ENCODE assay signal across 8 mouse cellular contexts in the genomic region with DNA sequence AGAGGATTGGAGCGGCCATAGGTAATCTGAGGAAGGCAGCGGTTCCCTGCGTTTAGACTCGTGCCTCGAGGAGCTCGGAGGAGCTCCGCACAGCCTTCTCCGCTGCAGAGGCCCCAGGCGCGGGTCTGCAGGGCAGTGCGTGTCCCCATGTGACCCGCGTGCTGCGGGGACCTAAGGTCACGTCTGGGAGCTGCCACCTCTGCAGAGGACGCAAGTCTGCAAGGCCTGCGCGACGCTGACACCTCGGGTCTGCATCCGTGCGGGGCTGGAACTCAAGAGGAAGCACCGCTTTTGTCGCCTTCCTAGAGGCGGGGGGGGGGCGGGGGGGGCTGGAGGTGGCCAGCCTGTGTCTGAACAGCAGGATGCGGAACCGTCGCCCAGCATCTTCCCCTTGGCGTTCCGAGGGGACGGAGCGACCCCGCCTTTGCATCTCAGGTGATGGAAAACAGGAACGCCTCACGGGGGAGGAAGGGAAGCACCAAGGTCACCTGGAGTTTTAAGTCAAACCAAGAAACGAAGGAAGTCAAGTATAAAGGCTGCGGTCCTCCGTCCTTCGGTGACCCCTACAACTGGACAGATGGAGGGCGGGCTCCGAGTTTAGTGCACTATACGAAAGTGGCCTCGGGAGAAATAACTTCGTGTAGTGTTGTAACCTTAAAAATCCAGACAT. TPM values are rescaled to one million over a fixed set of nuclear protein-coding genes. Genes with fewer than 3 reads are reported as not detected.
DNase-seq lines count a peak whose midpoint lies in the region; ATAC-seq and TF ChIP-seq lines count a peak whose summit lies in the region.

No protein-coding gene starts in this region.

- peaks cover 59% of the 10 kb centered on the region for H3K79me2 ChIP-seq in macrophage (ENCODE audit: inconsistent target)

- no peak for TF ChIP-seq POLR2A in ES-Bruce4 (IDR thresholded peaks at IDR 0.05; ENCODE audit: insufficient read depth, low read length)

- H3K27me3 ChIP-seq in ES-Bruce4 (ENCODE audit: control insufficient read depth, insufficient read depth, low read length, poor library complexity, severe bottlenecking): no peaks in the 10 kb centered on the region
- no peaks in the 10 kb centered on the region for H3K27me3 ChIP-seq in erythroblast, embryonic 14.5 days (ENCODE audit: control insufficient read depth)

- peak; percentile 41 for ATAC-seq in inflammation-experienced regulatory T-cells, adult 6 months

- WGBS in macrophage (ENCODE audit: missing documents): under 1% methylated on average over 41 of the region's 45 CpGs

- peaks cover 2% of the 10 kb centered on the region for H3K4me1 ChIP-seq in ES-Bruce4 (ENCODE audit: control insufficient read depth, insufficient read depth, low read length)
- peaks cover 45% of the 10 kb centered on the region for H3K4me1 ChIP-seq in erythroblast, embryonic 14.5 days (ENCODE audit: control insufficient read depth)

- peak overlapping the region; percentile 91 for H3K4me3 ChIP-seq in gastrocnemius, adult 2 months
- H3K4me3 ChIP-seq in ES-Bruce4 (ENCODE audit: low read depth, low read length): peak overlapping the region; percentile 92
- peak overlapping the region; percentile 98 for H3K4me3 ChIP-seq in erythroblast, embryonic 14.5 days (replicated peaks)
- H3K4me3 ChIP-seq in macrophage (ENCODE audit: inconsistent target): peak overlapping the region; percentile 66

- no peak for TF ChIP-seq EP300 in ES-Bruce4 (IDR thresholded peaks at IDR 0.05; ENCODE audit: insufficient read depth, low read depth, low read length)

- DNase-seq in gastrocnemius, adult 2 months: peak; percentile 73
- DNase-seq in gastrocnemius, postnatal 25 days: no peak
- no peak for DNase-seq in urinary bladder, adult 18-20 months (ENCODE audit: low spot score in 2 of 2)
- no peak for DNase-seq in thymus, postnatal 36 days

- TF ChIP-seq CTCF in gastrocnemius, adult 2 months (IDR thresholded peaks at IDR 0.05): no peak
- TF ChIP-seq CTCF in ES-Bruce4 (IDR thresholded peaks at IDR 0.05; ENCODE audit: low read depth, low read length): no peak

- peak overlapping the region; percentile 71 for H3K9ac ChIP-seq in ES-Bruce4 (ENCODE audit: low read depth, poor library complexity, severe bottlenecking)

- intact Hi-C loops in gastrocnemius, adult 2 months (cut with DNase I): loop anchor here (2.0 to 5.0 kb wide), 2 partner anchors 20 to 126 kb away; a partner anchor contains a TSS

- H3K9me3 ChIP-seq in ES-Bruce4 (replicated peaks; ENCODE audit: control insufficient read depth, insufficient read depth, low read length, poor library complexity, severe bottlenecking): no peaks in the 10 kb centered on the region
- H3K9me3 ChIP-seq in erythroblast, embryonic 14.5 days (ENCODE audit: control insufficient read depth, low read length): no peaks in the 10 kb centered on the region

- peak overlapping the region; percentile 92 for H3K27ac ChIP-seq in gastrocnemius, adult 2 months
- H3K27ac ChIP-seq in ES-Bruce4 (ENCODE audit: insufficient read depth, low read length) (peak overlapping the region; percentile 84), macrophage (peak overlapping the region; percentile 69)

- peaks cover 18% of the 10 kb centered on the region for H3K36me3 ChIP-seq in ES-Bruce4 (ENCODE audit: control insufficient read depth, insufficient read depth, low read length, poor library complexity, severe bottlenecking)
- peaks cover 26% of the 10 kb centered on the region for H3K36me3 ChIP-seq in erythroblast, embryonic 14.5 days (ENCODE audit: control insufficient read depth)
- H3K36me3 ChIP-seq in macrophage (ENCODE audit: inconsistent target): no peaks in the 10 kb centered on the region

RNA-seq across cellular contexts. Expression of a gene that starts 0.7 kb away (rescaled TPM):
- total RNA-seq in gastrocnemius, adult 2 months (2021): 10 to 100 TPM in 1 of 2 experiments, 1 to 10 TPM in 1; 7.0 to 17.2 TPM
- 1 to 10 TPM; 7.3 to 7.9 TPM for total RNA-seq in gastrocnemius, postnatal 25 days (2021)
- polyA plus RNA-seq in ES-Bruce4 (2011; ENCODE audit: insufficient read depth, insufficient read length, low read depth, missing spikeins) (10.2 and 11.2 TPM in 2 replicates), macrophage (2018) (4.4 to 5.6 TPM (median 4.6 TPM) in 3 replicates)
- 3.0 and 3.1 TPM in 2 replicates for polyA plus RNA-seq in erythroblast, embryonic 14.5 days (2012)
- 1 to 10 TPM; 2.6 to 4.9 (median 4.1) TPM for polyA plus RNA-seq in inflammation-experienced regulatory T-cells, adult 6 months (2017; shearing (Covaris generic))
- total RNA-seq in macrophage (2018; cell fraction: chromatin; rRNA removed): 10 to 100 TPM in 3 of 26 experiments, 1 to 10 TPM in 23; 2.9 to 10.7 (median 7.1) TPM
- 1 to 10 TPM; 2.6 to 9.8 (median 7.4) TPM for total RNA-seq in macrophage (2018; cell fraction: cytosol; rRNA removed)
- total RNA-seq in macrophage (2018; cell fraction: nucleus; rRNA removed): 1 to 10 TPM; 3.3 to 9.9 (median 7.1) TPM

RNA-seq across cellular contexts. Expression of a gene that starts 22.1 kb away (rescaled TPM):
- total RNA-seq in gastrocnemius, adult 2 months (2021): 10 to 100 TPM; 64.8 to 65.9 TPM
- 10 to 100 TPM; 64.0 to 76.2 TPM for total RNA-seq in gastrocnemius, postnatal 25 days (2021)
- polyA plus RNA-seq in ES-Bruce4 (2011; ENCODE audit: insufficient read depth, insufficient read length, low read depth, missing spikeins) (77.7 and 78.7 TPM in 2 replicates), macrophage (2018) (16.5 to 43.2 TPM (median 39.1 TPM) in 3 replicates)
- 0.66 and 0.97 TPM in 2 replicates for polyA plus RNA-seq in erythroblast, embryonic 14.5 days (2012)
- 100 to 1,000 TPM in 1 of 3 experiments, 10 to 100 TPM in 2; 74.5 to 101 (median 82.6) TPM for polyA plus RNA-seq in inflammation-experienced regulatory T-cells, adult 6 months (2017; shearing (Covaris generic))
- total RNA-seq in macrophage (2018; cell fraction: chromatin; rRNA removed): 10 to 100 TPM; 19.9 to 54.0 (median 37.6) TPM
- total RNA-seq in macrophage (2018; cell fraction: cytosol; rRNA removed): 10 to 100 TPM; 25.0 to 42.3 (median 33.5) TPM
- total RNA-seq in macrophage (2018; cell fraction: nucleus; rRNA removed): 10 to 100 TPM; 22.1 to 66.7 (median 38.4) TPM

RNA-seq across cellular contexts. Expression of a gene that starts 23.1 kb away (rescaled TPM):
- 1,000 to 10,000 TPM; 1,184 to 1,285 TPM for total RNA-seq in gastrocnemius, adult 2 months (2021)
- 1,000 to 10,000 TPM; 1,062 to 1,195 TPM for total RNA-seq in gastrocnemius, postnatal 25 days (2021)
- polyA plus RNA-seq in ES-Bruce4 (2011; ENCODE audit: insufficient read depth, insufficient read length, low read depth, missing spikeins): 12.2 and 14.7 TPM in 2 replicates
- polyA plus RNA-seq in erythroblast, embryonic 14.5 days (2012): 0.06 and 0.14 TPM in 2 replicates
- polyA plus RNA-seq in inflammation-experienced regulatory T-cells, adult 6 months (2017; shearing (Covaris generic)): 1 to 10 TPM in 1 of 3 experiments, under 1 TPM in 2; 0.88 to 1.5 (median 0.99) TPM
- 1 to 10 TPM in 9 of 26 experiments, under 1 TPM in 6, not detected in 11; 0.63 to 3.5 (median 1.7) TPM for total RNA-seq in macrophage (2018; cell fraction: chromatin; rRNA removed)
- 1 to 10 TPM; 1.0 to 4.0 (median 2.4) TPM for total RNA-seq in macrophage (2018; cell fraction: cytosol; rRNA removed)
- total RNA-seq in macrophage (2018; cell fraction: nucleus; rRNA removed): 1 to 10 TPM in 17 of 26 experiments, under 1 TPM in 9; 0.35 to 4.7 (median 1.3) TPM
- 2.2 to 4.4 TPM (median 2.7 TPM) in 3 replicates for polyA plus RNA-seq in macrophage (2018)

RNA-seq across cellular contexts. Expression of a gene that starts 56.4 kb away (rescaled TPM):
- 10 to 100 TPM; 44.8 to 52.0 TPM for total RNA-seq in gastrocnemius, adult 2 months (2021)
- 10 to 100 TPM; 36.6 to 43.0 TPM for total RNA-seq in gastrocnemius, postnatal 25 days (2021)
- polyA plus RNA-seq in ES-Bruce4 (2011; ENCODE audit: insufficient read depth, insufficient read length, low read depth, missing spikeins) (23.6 and 24.6 TPM in 2 replicates), macrophage (2018) (31.9 to 35.0 TPM (median 32.6 TPM) in 3 replicates)
- 0.29 and 0.33 TPM in 2 replicates for polyA plus RNA-seq in erythroblast, embryonic 14.5 days (2012)
- 1 to 10 TPM; 6.7 to 8.4 (median 7.7) TPM for polyA plus RNA-seq in inflammation-experienced regulatory T-cells, adult 6 months (2017; shearing (Covaris generic))
- 10 to 100 TPM in 25 of 26 experiments, 1 to 10 TPM in 1; 9.9 to 20.2 (median 14.4) TPM for total RNA-seq in macrophage (2018; cell fraction: chromatin; rRNA removed)
- total RNA-seq in macrophage (2018; cell fraction: cytosol; rRNA removed): 10 to 100 TPM; 25.3 to 39.1 (median 31.6) TPM
- total RNA-seq in macrophage (2018; cell fraction: nucleus; rRNA removed): 10 to 100 TPM; 16.5 to 42.6 (median 28.3) TPM
